Mouse (Mus musculus) cerebellum, adult 18-20 months (tissue): ENCODE results near the gene Tmem176b.
A peak's percentile ranks its signal among the peaks of the same experiment; 100 is the strongest.
"Not testable (repeated sequence)": the region's sequence is repeated elsewhere in the genome, so short reads cannot be mapped to it uniquely, and the experiment has no call there.

Experiments used
- DNase-seq, 2 experiments: peaks; one replicate each; pipeline ENCODE4 v3.0.0; 2021

Gene Tmem176b

DNA sequence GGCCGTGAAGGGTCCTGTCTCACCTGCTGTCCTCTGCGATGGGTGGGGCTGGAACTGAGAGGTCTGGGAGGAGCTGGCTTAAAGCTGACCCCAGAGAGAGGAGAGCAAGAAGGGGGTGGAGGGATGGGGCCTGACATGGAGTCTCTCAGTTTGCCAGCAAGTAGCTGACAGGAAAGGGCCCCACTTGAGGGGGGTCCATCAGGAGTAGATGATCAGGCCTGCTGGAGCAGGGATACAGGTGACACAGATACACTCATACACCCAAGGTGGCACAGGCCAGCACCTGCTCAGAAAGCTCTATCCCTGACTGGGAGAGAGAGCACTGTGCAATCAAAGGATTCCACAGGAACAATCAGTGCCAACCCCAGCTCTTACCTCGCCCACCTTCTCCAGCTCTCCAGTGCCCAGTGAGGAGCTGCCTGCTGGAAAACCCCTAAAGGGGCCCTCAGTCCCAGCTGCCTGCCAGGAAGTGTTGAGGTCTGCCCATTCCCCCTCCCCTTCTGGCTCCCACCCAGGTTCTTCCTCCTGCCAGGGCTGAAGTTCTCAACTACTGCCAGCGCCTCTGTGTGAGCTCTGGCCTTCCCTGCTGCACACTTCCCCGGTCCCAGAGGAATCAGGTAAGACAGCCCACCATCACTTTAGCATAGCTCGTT, at the start of gene Tmem176b:
Gene Tmem176b, minus strand, starts transcription at position 524 of the 653 bp plus-strand sequence.
- peak; percentile 38 for DNase-seq

DNA sequence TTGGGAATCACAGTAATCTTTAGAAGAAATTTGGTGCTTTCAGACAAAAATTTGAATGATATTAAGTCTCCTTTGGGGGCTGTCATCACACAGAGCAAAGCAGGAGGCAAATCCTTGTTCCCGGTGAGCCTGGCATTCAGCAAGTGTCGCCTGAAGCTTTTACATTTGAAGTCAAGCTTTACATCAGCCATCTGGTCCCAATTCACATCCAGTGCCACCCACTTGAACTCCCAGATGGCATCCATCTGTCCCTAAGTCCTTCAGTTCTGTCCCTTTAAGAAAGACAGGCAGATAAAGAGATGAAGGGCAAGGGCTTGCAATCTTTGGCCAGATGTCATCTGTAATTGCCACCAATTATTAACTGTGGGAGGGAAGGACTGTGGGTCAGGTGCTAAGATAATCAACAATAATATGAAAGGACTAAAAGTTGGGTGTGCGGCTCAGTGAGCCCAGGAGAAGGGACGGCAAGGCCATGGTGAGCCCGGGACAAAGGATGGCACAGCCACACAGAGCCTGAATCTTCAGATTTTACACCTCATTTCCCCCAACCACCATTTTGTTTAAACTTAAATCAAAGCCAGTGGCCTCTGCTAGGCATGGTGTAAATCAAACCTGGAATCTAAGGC, 35.3 kb upstream of the Tmem176b start:
- peak; percentile 11 to 18 for DNase-seq

DNA sequence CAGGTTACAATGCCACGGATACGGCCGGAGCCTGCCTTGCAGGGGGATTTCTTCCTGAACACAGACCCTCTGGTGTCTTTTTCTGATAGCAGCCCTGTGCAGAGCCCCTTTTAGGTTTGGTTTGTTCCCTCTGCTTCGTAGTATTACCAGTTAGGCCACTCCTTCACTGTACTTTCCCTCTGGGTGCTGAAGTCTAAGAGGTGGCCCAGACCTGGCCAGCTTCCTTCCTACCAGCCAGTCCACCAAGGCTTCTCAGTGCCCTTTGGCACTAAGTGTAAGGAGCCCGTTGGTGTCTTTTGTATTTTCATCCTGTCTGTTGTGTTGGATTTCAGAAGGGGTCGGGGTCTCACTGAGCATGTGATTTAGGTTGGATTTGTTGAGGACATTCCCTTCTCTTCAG, 34.2 kb upstream of the Tmem176b start:
- DNase-seq = no peak

DNA sequence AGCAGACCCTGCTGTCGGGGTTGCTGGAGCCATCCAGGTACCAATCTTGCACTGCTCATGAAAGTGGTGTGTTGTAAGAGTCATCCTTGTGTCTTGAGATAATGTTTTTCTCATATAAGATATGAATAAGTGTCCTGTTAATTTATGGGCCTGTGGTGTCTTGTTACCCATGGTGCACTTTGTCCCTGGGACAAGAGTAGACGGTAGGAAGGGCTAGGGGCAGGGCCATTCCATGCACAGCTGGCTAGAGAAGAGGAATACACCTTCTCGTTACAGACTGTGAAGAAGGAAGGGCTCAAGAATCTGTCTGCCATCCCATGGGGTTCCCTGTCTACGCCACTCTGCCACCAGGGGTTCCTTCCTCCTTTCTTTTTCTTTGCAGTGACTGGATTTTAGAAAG, 33.3 kb upstream of the Tmem176b start:
- DNase-seq = no peak

DNA sequence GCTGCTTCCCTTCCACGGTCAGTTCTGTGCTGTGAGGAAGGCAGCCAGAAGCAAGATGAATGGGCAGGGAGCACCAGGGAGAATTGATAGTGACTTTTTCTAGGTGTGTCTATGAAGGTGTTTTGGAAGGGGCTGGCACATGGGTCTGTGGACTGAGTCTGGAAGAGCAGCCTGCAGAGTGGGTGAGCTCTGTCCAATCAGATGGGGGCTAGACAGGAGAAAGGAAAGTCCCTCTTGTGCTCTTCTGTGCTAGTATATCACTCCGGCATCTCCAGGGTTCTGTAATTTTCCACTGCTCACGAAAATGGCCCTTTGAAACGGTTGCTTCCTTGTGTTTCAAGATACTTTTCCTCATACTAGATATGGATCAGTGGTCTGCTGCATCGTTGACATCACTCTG, 31.3 kb upstream of the Tmem176b start, which contains the start of gene Aoc1:
Gene Aoc1, plus strand, starts transcription at position 301 of the 400 bp plus-strand sequence.
- DNase-seq = no peak

DNA sequence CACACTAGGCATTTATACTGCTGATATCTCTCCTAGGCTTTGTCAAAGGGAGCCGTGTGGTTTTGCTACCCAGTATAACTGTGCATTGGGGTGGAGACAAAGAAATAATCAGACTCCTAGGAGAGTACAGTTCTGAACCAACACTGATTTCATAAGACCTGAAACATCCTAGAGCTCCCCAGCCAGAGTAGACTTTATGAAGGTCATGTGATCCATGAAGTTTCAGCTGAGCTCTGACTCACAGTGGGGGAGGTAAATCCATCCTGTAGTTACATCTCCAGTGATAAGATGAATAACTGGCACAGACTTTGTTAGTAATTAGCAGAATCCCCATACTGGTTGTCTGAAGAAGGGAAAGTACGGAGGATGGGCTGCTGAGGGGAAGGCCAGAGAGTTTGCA, 28.5 kb upstream of the Tmem176b start:
- DNase-seq = no peak

DNA sequence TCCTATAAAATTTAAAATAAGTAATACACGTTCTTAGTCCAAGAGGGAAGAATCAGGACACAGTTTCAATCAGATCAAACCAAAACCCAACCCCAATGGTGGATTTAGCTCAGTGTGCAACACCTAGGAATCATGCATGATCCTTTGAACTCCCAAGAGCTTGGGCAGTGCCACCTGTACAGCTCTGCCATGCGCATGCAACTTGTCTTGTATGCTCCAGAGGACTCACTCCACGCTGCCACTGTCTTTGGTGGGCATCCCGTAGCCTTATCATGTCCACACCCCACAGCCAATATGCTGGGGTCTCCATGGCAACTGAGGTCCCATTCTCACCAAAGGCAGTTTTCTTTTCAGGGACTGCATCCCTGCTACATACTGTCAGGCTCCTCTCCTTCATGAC, 25.9 kb upstream of the Tmem176b start:
- no peak for DNase-seq

DNA sequence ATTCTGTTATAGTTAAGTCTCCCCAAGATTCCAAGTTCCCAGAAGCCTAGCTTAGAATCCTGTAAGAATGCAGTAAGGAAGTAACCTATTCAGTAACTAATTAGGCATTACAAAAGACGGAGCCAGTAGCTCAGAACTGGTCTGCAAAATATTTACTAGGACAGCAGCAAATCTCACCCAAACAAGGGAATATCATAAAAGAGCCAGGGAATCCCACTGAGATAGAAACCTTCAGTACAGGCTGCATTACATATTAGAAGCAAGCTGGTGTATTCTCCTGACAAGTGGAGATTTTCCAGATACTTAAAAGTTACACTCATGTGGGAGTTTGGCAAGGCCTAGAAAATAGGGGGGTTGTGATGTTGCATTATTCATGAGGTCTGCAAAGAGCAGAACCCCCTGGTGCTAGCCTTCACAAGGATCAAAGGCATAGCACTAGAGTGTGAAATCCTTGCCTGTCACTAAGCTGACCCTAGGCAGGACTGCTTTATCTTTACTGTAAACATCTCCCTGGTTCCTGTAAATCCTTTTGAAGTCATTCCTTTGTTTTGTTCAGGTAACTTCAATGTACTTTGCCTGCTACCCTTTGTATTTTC, 25.2 kb upstream of the Tmem176b start:
- not testable (repeated sequence) for DNase-seq

DNA sequence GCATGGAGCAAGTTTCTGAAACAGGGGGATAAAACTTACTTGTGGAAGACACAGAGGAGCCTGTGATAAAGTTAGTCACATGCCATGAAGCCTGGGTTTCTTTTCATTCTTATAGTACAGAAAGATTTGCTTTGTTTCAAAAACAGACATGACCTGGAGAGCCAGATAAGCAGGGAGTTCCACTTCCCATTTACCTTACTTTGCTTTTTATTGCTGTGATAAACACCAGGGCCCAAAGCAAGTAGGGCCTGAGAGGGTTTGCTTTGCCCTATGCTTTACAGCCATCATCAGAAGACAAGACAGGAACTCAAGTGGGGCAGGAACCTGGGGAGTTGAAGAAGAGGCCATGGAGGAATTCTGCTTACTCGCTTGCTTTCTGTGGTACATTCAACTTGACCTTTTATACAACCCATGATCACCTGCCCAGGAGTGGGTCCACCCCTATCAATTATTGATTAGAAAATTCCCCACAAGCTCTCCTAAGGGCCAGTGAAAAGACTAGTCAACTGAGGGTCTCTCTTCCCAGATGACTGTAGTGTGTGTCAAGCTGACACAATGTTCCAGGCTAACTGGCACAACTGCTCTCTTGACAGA, 24.0 kb upstream of the Tmem176b start:
- no peak for DNase-seq

DNA sequence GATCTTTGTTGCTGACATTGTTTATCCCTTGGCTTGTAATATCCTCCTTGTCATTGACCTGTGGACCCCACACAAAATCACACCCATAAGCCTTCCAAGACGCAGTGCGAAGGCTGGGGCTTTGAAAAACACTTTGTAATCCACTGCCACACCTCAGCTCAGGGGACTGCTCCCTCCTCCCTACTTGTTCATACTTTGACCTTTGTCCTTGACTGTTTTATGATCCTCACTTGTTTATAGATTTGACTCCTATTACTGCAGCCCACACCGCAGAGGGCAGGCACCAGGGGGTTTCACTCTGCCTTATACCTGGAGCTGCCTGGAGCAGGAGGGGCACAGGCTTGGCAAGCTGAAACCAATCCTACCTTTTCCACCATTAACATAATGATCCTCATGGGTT, 23.4 kb upstream of the Tmem176b start:
- no peak for DNase-seq

DNA sequence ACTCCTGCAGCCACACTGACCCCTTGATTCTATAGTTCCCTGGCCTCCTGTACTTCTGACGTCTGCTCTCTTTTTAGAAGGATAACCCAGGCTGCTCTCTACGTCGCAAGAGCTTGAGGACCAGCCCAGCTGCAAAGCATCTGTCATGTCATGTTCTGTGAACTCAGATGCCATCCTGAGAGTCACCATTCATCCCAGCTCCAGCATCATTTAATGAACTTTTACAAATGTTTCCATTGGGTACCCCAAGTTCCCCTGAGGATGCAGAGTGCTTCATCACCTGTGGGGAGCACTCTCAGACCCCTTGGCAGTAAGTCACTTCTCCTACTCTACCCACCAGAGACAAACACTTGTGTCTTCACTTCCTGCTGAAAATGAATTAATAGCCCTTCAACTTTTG, 22.9 kb upstream of the Tmem176b start:
- no peak for DNase-seq

DNA sequence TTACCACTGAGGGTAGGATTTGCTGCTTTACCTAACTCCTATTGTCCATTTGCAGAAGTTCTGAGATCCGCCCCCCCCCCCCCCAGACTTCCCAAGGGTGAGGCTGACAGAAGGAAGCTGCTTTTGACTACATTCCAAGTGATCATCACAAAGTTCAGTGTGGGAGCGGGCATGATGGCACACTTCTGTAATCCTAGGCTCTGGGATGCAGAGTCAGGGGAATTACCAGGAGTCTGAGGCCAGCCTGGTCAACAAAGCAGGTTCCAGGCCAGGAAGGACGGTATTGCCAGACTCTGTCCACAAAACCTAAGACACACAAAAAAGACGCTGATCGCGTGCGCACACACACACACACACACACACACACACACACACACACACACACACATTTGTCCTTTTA, 22.2 kb upstream of the Tmem176b start:
- no peak for DNase-seq

DNA sequence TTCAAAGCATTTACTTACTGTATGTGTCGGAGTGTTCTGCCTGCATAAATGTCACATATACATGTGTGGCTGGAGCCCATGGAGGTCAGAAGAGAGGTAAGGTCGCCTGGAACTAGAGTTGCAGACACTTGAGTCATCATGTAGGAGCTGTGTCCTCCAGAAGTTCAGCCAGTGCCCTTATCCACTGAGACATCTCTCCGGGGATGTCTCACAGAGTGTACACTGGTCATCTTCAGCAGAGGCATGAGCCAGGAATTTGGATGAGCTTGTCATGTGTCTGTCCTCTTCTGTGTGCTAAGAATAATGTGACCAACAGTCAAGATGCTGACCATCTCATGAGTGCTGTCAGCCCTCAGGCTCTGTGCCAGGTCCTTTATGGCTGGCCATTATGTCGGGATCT, 21.5 kb upstream of the Tmem176b start:
- DNase-seq = no peak

DNA sequence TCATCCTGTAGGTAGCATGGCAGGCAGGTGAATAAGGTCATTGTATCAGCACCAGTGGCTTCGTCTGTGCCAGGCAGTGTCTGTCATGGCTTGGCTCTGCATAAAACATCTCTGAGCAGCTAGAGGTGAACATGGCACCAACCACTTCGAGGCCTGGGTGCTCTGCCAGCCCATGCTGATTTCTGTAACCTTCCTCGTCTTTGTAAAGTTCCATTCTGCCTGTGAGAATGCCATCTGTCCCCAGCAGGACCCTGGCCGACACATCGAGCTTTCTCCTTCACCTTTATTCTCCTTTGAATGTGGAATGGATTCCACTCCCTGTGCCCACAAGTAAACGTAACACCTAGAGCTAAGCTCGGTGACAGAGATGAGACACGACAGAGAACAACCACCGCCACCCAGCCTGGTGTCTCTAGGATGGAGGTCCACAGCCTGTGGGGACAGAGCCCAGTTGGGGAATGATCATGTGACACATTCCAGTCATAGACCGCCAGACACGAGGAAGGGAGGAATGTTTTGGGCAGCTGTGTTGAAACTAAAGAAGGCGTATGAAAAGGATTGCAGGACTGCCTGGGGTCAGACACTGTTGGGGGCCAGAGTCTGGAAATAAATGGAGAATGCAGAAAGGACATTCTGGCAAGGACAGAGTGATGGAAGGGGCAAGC, 20.5 kb upstream of the Tmem176b start:
- no peak for DNase-seq

DNA sequence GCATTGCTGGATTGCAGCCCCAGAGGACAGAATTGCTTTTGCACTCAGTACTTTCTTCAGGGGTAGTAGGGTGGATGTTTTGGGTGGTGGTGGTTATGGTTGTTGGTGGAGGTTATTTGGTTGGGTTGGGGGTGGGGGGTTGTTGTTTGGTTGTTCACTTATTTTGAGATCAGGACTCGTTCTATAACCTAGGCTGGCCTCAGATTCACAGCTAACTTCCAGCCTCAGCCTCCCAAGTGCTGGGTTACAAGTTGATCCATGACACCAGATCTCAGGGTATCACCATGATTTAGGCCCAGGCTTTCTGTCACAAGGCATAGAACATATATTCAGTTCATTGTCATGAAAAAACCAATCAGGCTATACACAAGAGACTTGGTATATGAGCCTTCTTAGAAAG, 19.6 kb upstream of the Tmem176b start:
- DNase-seq = no peak

DNA sequence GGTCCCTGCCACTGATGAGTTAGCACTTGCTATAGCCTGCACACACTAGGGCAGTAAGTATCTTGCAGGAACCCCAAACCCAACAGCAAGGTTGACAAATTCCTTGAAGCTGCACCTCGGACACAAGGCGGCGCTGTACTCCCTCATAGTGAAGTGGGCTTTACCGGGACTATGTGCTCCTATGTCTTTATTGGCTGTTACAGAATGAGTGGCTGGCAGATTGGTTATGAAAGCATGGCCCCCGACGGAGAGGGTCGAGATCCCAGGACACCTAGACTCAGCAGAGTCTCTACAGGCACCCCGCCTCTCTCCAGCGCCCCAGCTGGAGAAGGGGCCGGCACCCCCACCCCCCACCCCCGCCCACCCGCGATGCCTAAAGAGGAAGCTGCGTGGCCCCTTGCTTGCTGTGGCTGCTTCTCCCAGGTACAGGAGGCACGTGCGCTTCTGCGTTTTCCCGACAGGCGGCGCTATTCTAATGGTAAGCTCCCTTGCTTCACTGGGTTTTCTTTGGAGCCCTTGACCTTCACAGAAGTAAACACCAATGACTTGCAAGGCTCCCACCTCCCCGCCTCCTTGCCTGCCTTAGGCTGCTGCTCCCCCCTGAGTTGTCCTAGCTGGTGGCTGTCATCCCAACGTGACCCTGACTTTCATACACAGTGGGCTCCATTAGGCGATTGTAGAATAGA, 19.0 kb upstream of the Tmem176b start:
- DNase-seq = peak in 1 of 2 experiments; percentile 10

DNA sequence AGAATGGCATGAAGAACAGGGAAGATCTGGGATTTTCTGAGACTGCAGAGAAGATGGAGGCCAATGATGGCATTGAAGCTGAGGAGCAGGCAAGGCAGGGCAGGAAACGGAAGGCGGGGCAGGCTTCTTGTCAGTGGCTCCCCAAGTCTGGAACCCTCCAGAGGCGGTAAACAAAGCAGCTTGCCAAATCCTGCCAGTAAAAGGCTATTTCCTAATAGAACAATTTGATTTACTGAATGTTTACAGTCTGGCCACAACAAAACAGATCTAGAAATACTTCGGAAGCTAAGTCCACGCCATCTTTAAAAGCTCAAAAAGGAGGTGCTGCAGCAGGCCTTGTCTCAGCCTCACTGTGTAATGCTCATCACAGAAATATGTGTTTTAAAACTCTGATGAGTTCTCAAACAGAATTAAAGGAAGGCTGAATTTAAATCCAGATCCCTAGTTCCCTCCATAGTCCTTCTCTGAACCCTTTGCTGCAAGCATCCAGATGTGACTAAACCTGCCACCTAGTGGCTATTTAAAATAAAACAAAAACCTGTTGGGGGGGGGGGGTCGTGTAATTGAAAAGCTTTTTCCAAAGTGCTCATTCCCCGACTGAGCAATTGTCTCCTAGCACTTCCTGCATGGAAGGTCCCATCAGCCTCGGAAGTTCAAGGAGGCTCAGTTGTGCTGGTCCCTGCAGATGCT, 16.5 kb upstream of the Tmem176b start:
- DNase-seq = no peak

DNA sequence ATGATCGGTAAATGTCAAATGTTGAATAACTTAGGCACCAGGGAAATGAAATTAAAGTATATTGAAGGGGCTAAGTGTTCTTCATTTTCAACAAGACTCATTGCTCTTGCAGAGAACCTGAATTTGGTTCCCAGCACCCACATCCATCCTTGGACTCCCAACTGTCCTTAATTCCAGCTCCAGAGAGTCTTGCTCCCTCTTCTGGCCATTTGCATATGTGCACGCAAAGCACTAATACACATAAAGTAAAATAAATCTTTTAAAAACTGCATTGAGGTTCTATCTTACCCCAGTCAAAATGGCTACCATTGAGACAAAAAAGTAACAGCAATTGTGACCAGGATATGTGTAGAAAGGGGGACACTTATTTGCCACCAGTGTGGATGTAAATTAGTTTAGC, 12.9 kb upstream of the Tmem176b start:
- DNase-seq = no peak

DNA sequence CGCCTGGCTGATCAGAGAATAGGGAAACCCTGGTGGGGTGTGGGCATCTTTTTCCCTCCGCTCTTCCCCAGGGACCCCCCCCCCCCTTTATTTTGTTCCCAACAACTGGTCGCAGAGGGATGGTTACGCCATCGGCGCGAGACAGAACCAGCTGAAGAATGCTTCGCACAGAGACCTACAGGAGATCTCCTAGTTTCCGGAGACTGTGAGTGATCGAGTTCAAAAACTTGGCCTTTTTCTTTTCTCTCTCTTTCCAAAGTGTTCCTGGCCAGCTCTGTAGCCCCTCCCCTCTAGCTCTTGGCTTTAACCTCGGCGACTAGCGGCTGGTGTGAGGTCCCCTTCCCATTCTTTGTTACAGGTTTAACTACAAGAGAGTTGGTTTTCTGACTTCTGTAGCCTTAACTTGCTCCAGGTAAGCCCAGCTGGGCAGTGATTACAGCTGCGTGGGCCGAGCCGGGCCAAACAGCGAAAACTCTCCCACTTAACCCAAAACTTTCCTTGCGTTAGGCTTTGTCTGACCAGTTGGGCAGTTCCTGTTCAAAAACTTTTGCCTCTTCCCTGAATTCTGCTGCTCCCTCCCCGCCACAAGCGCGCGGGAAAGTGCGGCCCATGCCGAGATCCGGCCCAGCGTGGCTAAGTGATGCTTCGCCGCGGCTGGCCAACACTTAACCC, 10.7 kb upstream of the Tmem176b start:
- DNase-seq = no peak

DNA sequence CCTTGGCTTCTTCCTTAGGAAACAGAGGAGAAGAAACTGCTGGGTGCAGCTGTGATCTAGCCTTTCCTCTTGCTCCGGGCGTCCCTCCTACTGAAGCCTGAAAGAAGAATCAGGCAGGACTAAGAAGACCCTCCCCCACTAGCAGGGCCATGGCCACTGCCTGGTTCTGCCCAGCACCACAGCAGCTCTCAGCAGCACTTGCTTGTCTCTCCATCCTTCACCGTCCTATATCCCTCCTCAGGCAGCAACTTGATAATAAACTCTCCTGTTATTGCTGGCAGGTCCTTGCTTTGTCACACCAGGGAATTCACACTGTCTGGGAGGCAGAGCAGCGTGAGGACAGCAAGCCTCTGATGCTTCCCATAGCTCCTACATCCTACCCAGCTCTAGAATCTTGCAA, 3.8 kb upstream of the Tmem176b start:
- no peak for DNase-seq

DNA sequence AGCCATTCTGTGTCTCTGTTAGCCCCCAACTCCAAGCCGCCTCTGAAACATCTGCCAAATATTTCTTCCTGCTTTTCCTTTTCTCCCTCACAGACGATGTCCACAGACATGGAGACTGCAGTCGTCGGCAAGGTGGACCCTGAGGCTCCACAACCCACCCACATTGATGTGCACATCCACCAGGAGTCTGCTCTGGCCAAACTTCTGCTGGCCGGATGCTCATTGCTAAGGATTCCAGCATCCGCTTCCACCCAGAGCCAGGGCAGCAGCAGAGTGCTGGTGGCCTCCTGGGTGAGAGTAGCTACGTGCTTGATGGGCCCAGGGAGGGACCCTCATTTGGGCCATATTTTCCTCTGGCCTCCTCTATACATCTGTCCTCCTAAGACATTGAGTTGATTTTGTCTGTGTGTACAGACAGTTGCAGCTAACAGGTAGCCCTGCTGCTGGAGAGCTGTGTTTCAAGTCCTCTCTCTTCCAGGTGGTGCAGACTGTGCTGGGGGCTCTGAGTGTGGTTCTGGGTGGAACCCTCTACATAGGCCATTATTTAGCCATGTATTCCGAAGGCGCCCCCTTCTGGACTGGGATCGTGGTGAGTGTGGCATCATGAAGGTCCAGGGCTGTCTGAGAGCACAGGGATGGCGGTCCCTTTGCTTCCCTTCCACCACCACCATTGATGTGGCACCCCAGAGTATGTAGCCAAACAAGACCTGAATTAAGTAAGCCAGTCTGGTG, 981 bp upstream of the Tmem176b start:
- no peak for DNase-seq
